Mouse (Mus musculus) cerebellum, postnatal 10 days (tissue): Measurements from ENCODE around the gene Lonrf3.
A peak's percentile ranks its signal among the peaks of the same experiment; 100 is the strongest.

Source experiments
- DNase-seq, 2 experiments: peaks; one replicate each; pipeline ENCODE4 v3.0.0; 2021; ENCODE audit warnings: mixed read lengths in 2 of 2

Lonrf3 gene

DNA sequence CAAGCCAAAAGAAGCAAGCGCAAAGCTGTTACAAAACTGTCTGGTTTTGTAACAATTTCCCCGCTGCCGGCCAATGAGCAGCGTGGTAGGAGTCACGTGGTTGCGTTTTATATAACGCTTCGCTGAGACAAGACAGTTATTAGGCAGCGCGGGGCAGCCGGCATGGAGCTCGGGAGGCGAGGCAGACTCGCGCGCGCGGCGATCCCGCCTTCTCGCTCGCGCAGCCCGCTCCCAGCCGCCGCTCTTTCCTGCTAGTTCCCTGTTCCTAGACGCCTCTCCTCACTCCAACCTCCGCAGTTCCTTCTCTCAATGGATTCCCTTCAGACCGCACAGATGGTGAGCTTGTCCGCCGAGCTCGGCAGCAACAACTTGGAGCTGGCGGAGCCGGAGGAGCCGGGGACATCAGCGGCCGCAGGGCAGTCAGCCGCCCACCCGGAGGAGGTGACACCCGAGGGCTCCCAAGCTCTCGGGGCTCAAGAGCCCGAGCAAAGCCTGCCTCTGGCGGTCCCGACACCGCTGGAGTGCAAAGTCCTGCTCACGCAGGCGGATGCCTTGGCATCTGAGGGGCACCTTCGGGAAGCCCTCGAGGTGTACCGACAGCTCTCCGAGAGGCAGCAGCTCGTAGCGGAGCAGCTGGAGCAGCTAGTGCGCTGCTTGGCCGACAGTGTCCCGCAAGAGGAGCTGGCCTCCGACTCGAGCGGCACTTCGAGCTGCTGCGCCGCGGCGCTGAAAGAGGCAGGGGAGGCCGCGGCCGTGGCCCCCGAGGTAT is at the start of gene Lonrf3:
Gene Lonrf3 (plus strand): TSS at position 83 of the 769 bp plus-strand sequence.
- DNase-seq, result peak; percentile 79

GRCm38 (mm10) chrX:36278750-36279149 is 49.4 kb upstream of the Lonrf3 start:
- DNase-seq, result no peak

- no peak for DNase-seq
Observed at GRCm38 (mm10) chrX:36311420-36311819, 16.7 kb upstream of the Lonrf3 start.

DNA sequence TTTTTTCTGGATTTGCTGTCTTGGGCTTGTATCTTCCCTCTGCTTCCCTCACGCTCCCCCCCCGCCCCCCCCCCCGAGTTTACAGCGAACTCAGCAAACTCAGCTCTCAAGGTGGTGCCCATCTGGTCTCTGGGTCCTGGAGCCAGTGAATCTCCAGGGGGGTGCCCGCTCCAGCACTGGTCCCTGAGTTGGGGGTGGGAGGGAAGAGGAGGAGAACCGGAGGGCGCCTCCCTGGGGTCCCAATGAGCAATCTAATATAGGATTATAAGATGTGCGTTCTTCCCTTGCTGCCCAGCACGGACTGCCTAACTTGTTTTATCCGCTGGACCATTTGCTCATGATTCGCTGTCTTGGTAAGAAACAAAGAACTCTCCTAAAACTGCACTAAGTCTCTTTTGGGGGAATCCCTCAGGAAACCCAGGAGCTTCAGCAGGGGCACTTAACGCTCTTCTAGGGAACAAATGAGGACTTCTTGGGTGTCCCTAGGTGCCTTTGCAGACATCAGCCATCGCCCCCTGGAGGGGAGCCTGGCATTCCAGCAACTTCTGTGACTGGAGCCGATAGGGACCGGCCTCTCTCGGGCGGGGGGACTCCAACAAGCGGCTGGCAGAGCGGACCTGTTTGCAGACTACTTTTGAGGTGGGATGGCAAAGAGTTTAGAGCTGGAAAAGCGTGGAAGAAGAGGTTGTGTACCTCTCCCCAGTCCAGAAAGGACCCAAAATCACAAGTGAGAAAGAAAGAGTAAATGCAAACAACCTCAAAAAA is 480 bp upstream of the Lonrf3 start:
- DNase-seq, result peak; percentile 57 to 60

GRCm38 (mm10) chrX:36329040-36329649 is 992 bp downstream of the Lonrf3 start:
- DNase-seq, result peak; percentile 25 to 52

GRCm38 (mm10) chrX:36329849-36330411 is 1.8 kb downstream of the Lonrf3 start:
- peak; percentile 40 to 57 for DNase-seq

DNA sequence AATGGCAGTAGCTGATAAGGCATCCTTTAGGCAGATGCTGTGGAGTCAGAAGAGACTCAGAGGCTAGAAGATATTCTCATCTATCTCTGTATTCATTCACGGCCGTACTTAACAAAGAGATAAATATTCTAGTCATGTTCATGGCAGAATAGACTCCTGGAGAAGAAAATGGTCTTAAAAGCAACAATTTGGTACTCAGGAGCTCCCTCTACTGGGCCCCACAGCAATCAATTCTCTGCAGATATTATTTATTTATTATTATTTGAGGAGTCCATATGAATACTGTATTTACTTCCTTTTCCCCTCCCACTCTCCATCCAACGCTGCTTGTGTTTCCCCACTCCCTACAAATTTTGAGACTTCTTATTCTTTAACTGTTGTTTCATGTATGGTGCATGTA is 24.3 kb downstream of the Lonrf3 start:
- peak; percentile 53 to 58 for DNase-seq

- DNase-seq, result no peak
Observed at GRCm38 (mm10) chrX:36385340-36385739, 57.2 kb downstream of the Lonrf3 start.

DNA sequence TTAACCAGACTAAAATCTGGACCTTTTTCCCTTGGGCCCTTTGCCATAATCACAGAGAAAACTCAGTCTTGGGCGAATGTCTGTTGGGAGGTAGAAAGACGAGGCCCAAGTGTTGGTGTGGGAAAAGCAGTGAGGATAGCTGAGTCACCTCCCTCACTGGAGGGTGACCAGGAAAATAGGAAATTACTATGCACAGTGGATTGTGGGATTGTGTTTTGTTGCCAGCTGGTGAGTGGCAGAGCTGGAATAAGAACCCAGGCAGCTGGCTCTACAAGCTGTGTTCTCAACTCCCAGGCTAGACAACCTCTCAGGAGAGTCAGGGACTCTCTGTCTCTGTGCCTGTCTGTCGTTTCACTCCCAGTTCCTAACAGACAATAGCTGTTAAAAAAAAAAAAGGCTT is 61.8 kb downstream of the Lonrf3 start:
- DNase-seq, result peak; percentile 14 to 17

DNA sequence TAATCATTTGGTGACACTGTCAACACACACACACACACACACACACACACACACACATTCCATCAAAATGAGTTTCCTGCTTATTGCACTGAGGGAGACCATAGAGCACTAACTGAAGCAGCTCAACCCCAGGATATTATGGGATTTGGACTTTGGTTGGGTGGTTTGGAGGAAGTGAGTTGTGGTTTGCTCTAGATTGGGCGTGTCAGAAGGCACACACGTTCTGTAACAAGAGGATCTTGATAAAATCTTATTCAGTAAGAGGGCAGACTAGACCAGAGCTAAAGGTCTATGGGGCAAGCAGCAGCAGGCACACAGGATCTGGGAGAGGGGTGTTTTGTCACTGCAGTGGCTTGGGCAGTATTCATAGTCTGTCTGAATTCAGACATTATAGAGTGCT is 62.4 kb downstream of the Lonrf3 start:
- DNase-seq, result no peak

- no peak for DNase-seq
Observed at GRCm38 (mm10) chrX:36392672-36393071, 64.5 kb downstream of the Lonrf3 start.

DNA sequence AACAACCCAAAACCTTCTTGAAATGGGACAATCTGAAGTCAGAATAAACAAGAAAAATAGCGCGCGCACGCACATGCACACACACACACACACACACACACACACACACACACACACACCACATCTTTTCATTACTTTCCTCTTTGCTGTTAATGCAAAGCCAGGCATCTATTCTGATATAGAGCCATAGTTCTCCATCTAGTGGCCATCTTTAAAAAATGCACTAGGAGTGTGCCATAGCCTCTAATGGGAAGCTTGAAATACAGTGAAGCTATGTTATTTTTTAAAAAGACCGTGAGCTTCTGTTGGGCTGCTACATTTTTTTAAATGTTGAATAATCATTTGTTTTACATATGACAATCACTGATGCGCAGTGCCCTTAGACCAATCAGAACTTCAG is 65.1 kb downstream of the Lonrf3 start:
- DNase-seq, result peak; percentile 6 to 13

DNA sequence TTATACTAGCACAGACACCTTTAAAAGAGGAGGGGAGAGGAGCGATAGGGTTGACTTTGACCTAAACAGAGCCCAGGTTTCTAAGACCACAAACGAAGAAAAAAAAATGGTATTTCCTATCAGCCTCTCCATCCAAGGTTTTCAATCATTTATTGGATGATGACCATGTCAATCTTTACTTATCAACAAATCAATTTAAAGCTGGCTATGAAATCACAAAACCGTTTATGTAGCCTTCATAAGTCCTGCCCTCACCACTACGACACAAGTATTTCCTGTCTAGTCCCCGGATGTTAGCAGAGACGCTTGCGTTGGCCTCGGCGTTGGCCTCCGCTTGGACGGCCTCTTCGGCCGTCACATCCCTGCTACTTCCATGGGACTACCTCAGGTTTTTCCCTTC is 72.8 kb downstream of the Lonrf3 start, which contains the start of gene Gm6268:
Gene Gm6268 (plus strand): TSS at position 301 of the 400 bp plus-strand sequence.
- no peak for DNase-seq

- DNase-seq, result peak; percentile 8 to 11
Observed at GRCm38 (mm10) chrX:36402316-36402715, 74.2 kb downstream of the Lonrf3 start.
